8 mouse cellular contexts compared by ENCODE assay signal in genomic region chr6:29215181-29215580, GRCm38 (mm10). TPM values are rescaled to one million over a fixed set of nuclear protein-coding genes. Genes with fewer than 3 reads are reported as not detected.
DNase-seq lines count a peak whose midpoint lies in the region; ATAC-seq and TF ChIP-seq lines count a peak whose summit lies in the region.

No protein-coding gene starts in this region.

- no peak for TF ChIP-seq CTCF in cortical plate, adult 2 months (IDR thresholded peaks at IDR 0.05; ENCODE audit: extremely low read depth, insufficient read depth, low read length)

- no peaks in the 10 kb centered on the region for H3K9me3 ChIP-seq in kidney, embryonic 15.5 days (replicated peaks)
- H3K9me3 ChIP-seq in hindbrain, embryonic 14.5 days (ENCODE audit: control insufficient read depth, low read length): no peaks in the 10 kb centered on the region
- H3K9me3 ChIP-seq in midbrain, embryonic 15.5 days: no peaks in the 10 kb centered on the region

- H3K27ac ChIP-seq in kidney, embryonic 15.5 days: no peak overlapping the region
- H3K27ac ChIP-seq in cortical plate, adult 2 months (ENCODE audit: insufficient read depth, low read length): peak overlapping the region; percentile 27
- H3K27ac ChIP-seq in hindbrain, embryonic 14.5 days: no peak overlapping the region
- H3K27ac ChIP-seq in midbrain, embryonic 15.5 days: no peak overlapping the region

- H3K4me2 ChIP-seq in kidney, embryonic 15.5 days: peak overlapping the region; percentile 87
- peak overlapping the region; percentile 98 for H3K4me2 ChIP-seq in hindbrain, embryonic 14.5 days (replicated peaks)
- peak overlapping the region; percentile 98 for H3K4me2 ChIP-seq in midbrain, embryonic 15.5 days

- H3K4me3 ChIP-seq in kidney, embryonic 15.5 days (replicated peaks): peak overlapping the region; percentile 63
- peak overlapping the region; percentile 67 for H3K4me3 ChIP-seq in cortical plate, adult 2 months (ENCODE audit: insufficient read depth, low read length)
- H3K4me3 ChIP-seq in hindbrain, embryonic 14.5 days (replicated peaks; ENCODE audit: low read length): peak overlapping the region; percentile 76
- peak overlapping the region; percentile 78 for H3K4me3 ChIP-seq in midbrain, embryonic 15.5 days

- H3K27me3 ChIP-seq in kidney, embryonic 15.5 days: peaks cover 27% of the 10 kb centered on the region
- H3K27me3 ChIP-seq in hindbrain, embryonic 14.5 days (ENCODE audit: control insufficient read depth, insufficient read depth, low read length): peaks cover 14% of the 10 kb centered on the region; the same call in 1 of the 2 replicates
- H3K27me3 ChIP-seq in midbrain, embryonic 15.5 days (replicated peaks): peaks cover 9% of the 10 kb centered on the region; the same call in 1 of the 2 replicates

- no peak for ATAC-seq in kidney, embryonic 15.5 days (replicated peaks; ENCODE audit: low FRiP score)
- no peak for ATAC-seq in hindbrain, embryonic 14.5 days (ENCODE audit: low FRiP score)
- no peak for ATAC-seq in midbrain, embryonic 15.5 days (replicated peaks)
- no peak for ATAC-seq in granulocyte monocyte progenitor cell, adult 5-6 weeks (replicated peaks; ENCODE audit: poor library complexity, severe bottlenecking)

- H3K36me3 ChIP-seq in kidney, embryonic 15.5 days: no peaks in the 10 kb centered on the region
- H3K36me3 ChIP-seq in hindbrain, embryonic 14.5 days (replicated peaks; ENCODE audit: control insufficient read depth, insufficient read depth): no peaks in the 10 kb centered on the region
- no peaks in the 10 kb centered on the region for H3K36me3 ChIP-seq in midbrain, embryonic 15.5 days (replicated peaks)

- 11% methylated on average over 9 of the region's 9 CpGs for WGBS in kidney, embryonic 15.5 days
- 5% methylated on average over 9 of the region's 9 CpGs for WGBS in hindbrain, embryonic 14.5 days
- WGBS in midbrain, embryonic 15.5 days: 9% methylated on average over 9 of the region's 9 CpGs

- H3K9ac ChIP-seq in kidney, embryonic 15.5 days: 0 out of 2 replicates have a peak overlapping the region, but pooled peaks have one; percentile 52
- H3K9ac ChIP-seq in hindbrain, embryonic 14.5 days: peak overlapping the region; percentile 69
- H3K9ac ChIP-seq in midbrain, embryonic 15.5 days: peak overlapping the region; percentile 53

- no peak for DNase-seq in kidney, postnatal 10 days
- DNase-seq in hindbrain, embryonic 14.5 days (ENCODE audit: low spot score): no peak
- DNase-seq in ovary, adult 18-20 months (ENCODE audit: low spot score): no peak
- no peak for DNase-seq in thymus, adult 18-20 months

- H3K4me1 ChIP-seq in kidney, embryonic 15.5 days: peaks cover 55% of the 10 kb centered on the region
- peaks cover 3% of the 10 kb centered on the region; the same call in 1 of the 2 replicates for H3K4me1 ChIP-seq in cortical plate, adult 2 months (ENCODE audit: control insufficient read depth, insufficient read depth, low read length)
- peaks cover 33% of the 10 kb centered on the region for H3K4me1 ChIP-seq in hindbrain, embryonic 14.5 days (replicated peaks; ENCODE audit: control insufficient read depth, insufficient read depth, low read length)
- peaks cover 45% of the 10 kb centered on the region for H3K4me1 ChIP-seq in midbrain, embryonic 15.5 days

- TF ChIP-seq POLR2A in cortical plate, adult 2 months (IDR thresholded peaks at IDR 0.05; ENCODE audit: extremely low read depth, insufficient read depth, low read length): no peak

RNA-seq across cellular contexts. Expression of gene Impdh1, which starts 1.0 kb away (rescaled TPM):
- polyA plus RNA-seq in kidney, embryonic 15.5 days (2015; fragmentation: Nextera tagmentation; extraction: Ambion mirVana): 39.7 and 44.9 TPM in 2 replicates
- polyA plus RNA-seq in cortical plate, adult 2 months (2012; rRNA removed): 64.4 and 65.6 TPM in 2 replicates
- polyA plus RNA-seq in hindbrain, embryonic 14.5 days (2014; fragmentation: Nextera tagmentation; extraction: Ambion mirVana): 60.8 and 65.0 TPM in 2 replicates
- polyA plus RNA-seq in midbrain, embryonic 15.5 days (2015; fragmentation: Nextera tagmentation; extraction: Ambion mirVana): 59.3 and 63.4 TPM in 2 replicates
- total RNA-seq in granulocyte monocyte progenitor cell, adult 5-6 weeks (2014; fragmentation: Nextera tagmentation): 109 and 124 TPM in 2 replicates
- 110 and 120 TPM in 2 replicates for total RNA-seq in granulocyte monocyte progenitor cell, adult 5-6 weeks (2017)

RNA-seq across cellular contexts. Expression of gene Prrt4, which starts 35.8 kb away (rescaled TPM):
- 1.0 and 1.6 TPM in 2 replicates for polyA plus RNA-seq in kidney, embryonic 15.5 days (2015; fragmentation: Nextera tagmentation; extraction: Ambion mirVana)
- polyA plus RNA-seq in cortical plate, adult 2 months (2012; rRNA removed): 2.6 and 3.2 TPM in 2 replicates
- 10.0 and 11.0 TPM in 2 replicates for polyA plus RNA-seq in hindbrain, embryonic 14.5 days (2014; fragmentation: Nextera tagmentation; extraction: Ambion mirVana)
- polyA plus RNA-seq in midbrain, embryonic 15.5 days (2015; fragmentation: Nextera tagmentation; extraction: Ambion mirVana): 9.8 and 10.7 TPM in 2 replicates
- total RNA-seq in granulocyte monocyte progenitor cell, adult 5-6 weeks (2014; fragmentation: Nextera tagmentation): not detected in 2 replicates
- not detected in 2 replicates for total RNA-seq in granulocyte monocyte progenitor cell, adult 5-6 weeks (2017)

RNA-seq across cellular contexts. Expression of gene Rbm28, which starts 50.4 kb away (rescaled TPM):
- polyA plus RNA-seq in kidney, embryonic 15.5 days (2015; fragmentation: Nextera tagmentation; extraction: Ambion mirVana): 46.1 and 48.8 TPM in 2 replicates
- polyA plus RNA-seq in cortical plate, adult 2 months (2012; rRNA removed): 55.8 and 57.5 TPM in 2 replicates
- polyA plus RNA-seq in hindbrain, embryonic 14.5 days (2014; fragmentation: Nextera tagmentation; extraction: Ambion mirVana): 42.7 and 43.0 TPM in 2 replicates
- polyA plus RNA-seq in midbrain, embryonic 15.5 days (2015; fragmentation: Nextera tagmentation; extraction: Ambion mirVana): 38.9 and 46.9 TPM in 2 replicates
- total RNA-seq in granulocyte monocyte progenitor cell, adult 5-6 weeks (2014; fragmentation: Nextera tagmentation): 47.7 and 84.2 TPM in 2 replicates
- total RNA-seq in granulocyte monocyte progenitor cell, adult 5-6 weeks (2017): 58.5 and 59.9 TPM in 2 replicates

RNA-seq across cellular contexts. Expression of gene Hilpda, which starts 57.1 kb away (rescaled TPM):
- 30.2 and 33.2 TPM in 2 replicates for polyA plus RNA-seq in kidney, embryonic 15.5 days (2015; fragmentation: Nextera tagmentation; extraction: Ambion mirVana)
- 12.3 and 12.9 TPM in 2 replicates for polyA plus RNA-seq in cortical plate, adult 2 months (2012; rRNA removed)
- 29.1 and 34.2 TPM in 2 replicates for polyA plus RNA-seq in hindbrain, embryonic 14.5 days (2014; fragmentation: Nextera tagmentation; extraction: Ambion mirVana)
- polyA plus RNA-seq in midbrain, embryonic 15.5 days (2015; fragmentation: Nextera tagmentation; extraction: Ambion mirVana): 35.8 and 36.2 TPM in 2 replicates
- total RNA-seq in granulocyte monocyte progenitor cell, adult 5-6 weeks (2014; fragmentation: Nextera tagmentation): 14.0 and 15.5 TPM in 2 replicates
- 9.7 and 17.7 TPM in 2 replicates for total RNA-seq in granulocyte monocyte progenitor cell, adult 5-6 weeks (2017)
